Mouse (Mus musculus) heart, embryonic 16.5 days (tissue): Measurements from ENCODE around the gene Iba57. TPM values are rescaled to one million over a fixed set of nuclear protein-coding genes. Genes with fewer than 3 reads are reported as not detected.
A peak's percentile ranks its signal among the peaks of the same experiment; 100 is the strongest.

Experiments used
- ATAC-seq: fragments of 200-750 bp; cut with Nextera tagmentation; replicated peaks from 2 replicates; pipeline ENCODE4 v1.8.0; 2017; ENCODE audit warnings: moderate number of reproducible peaks; ENCODE audit not compliant: insufficient read depth, low FRiP score; ENCODE audit errors: extremely low read depth
- H3K27ac ChIP-seq: fragments of 300-500 bp; sonication (generic); 2 replicates; pipeline ENCODE4 v1.5.1; 2014; ENCODE audit warnings: mild to moderate bottlenecking, low read length, control low read depth, moderate library complexity
- H3K27me3 ChIP-seq: fragments of 300-500 bp; sonication (generic); 2 replicates; pipeline ENCODE4 v1.6.1; 2014; ENCODE audit warnings: low read length, mixed read lengths; ENCODE audit not compliant: control insufficient read depth, insufficient read depth
- H3K36me3 ChIP-seq: fragments of 300-500 bp; sonication (generic); 2 replicates; pipeline ENCODE4 v1.6.1; 2014; ENCODE audit not compliant: control insufficient read depth, insufficient read depth
- H3K4me1 ChIP-seq: fragments of 300-500 bp; sonication (generic); 2 replicates; pipeline ENCODE4 v1.6.1; 2014; ENCODE audit warnings: low read length, mixed read lengths; ENCODE audit not compliant: control insufficient read depth, insufficient read depth
- H3K4me2 ChIP-seq: fragments of 300-500 bp; sonication (generic); 2 replicates; pipeline ENCODE4 v1.6.1; 2014; ENCODE audit warnings: low read depth, mild to moderate bottlenecking, control low read depth, low read length
- H3K4me3 ChIP-seq: fragments of 300-500 bp; sonication (generic); 2 replicates; pipeline ENCODE4 v1.5.1; 2014; ENCODE audit warnings: mild to moderate bottlenecking, control low read depth, low read length
- H3K9ac ChIP-seq: fragments of 300-500 bp; sonication (generic); 2 replicates; pipeline ENCODE4 v1.6.1; 2014; ENCODE audit warnings: low read length, control low read depth
- H3K9me3 ChIP-seq: fragments of 300-500 bp; sonication (generic); replicated peaks from 2 replicates; pipeline ENCODE4 v1.6.1; 2016; ENCODE audit warnings: low read length; ENCODE audit not compliant: control insufficient read depth
- WGBS: fragments of 180-500 bp; shearing (Covaris S2); extraction: QIAGEN DNeasy Blood & Tissue Kit; methylation state at CpG from one replicate; pipeline ENCODE4 v1.1.7; 2014; 5-methylcytosine and 5-hydroxymethylcytosine counted together
- polyA plus RNA-seq: library from polyadenylated mRNA; unstranded; fragments of >200 nt; fragmentation: Nextera tagmentation; extraction: Ambion mirVana; gene quantifications from 2 replicates; pipeline ENCODE4 v1.2.1, GENCODE M21; 2015

Iba57 gene
- polyA plus RNA-seq, 1 experiment from 2014 or later: 9.5 TPM

DNA sequence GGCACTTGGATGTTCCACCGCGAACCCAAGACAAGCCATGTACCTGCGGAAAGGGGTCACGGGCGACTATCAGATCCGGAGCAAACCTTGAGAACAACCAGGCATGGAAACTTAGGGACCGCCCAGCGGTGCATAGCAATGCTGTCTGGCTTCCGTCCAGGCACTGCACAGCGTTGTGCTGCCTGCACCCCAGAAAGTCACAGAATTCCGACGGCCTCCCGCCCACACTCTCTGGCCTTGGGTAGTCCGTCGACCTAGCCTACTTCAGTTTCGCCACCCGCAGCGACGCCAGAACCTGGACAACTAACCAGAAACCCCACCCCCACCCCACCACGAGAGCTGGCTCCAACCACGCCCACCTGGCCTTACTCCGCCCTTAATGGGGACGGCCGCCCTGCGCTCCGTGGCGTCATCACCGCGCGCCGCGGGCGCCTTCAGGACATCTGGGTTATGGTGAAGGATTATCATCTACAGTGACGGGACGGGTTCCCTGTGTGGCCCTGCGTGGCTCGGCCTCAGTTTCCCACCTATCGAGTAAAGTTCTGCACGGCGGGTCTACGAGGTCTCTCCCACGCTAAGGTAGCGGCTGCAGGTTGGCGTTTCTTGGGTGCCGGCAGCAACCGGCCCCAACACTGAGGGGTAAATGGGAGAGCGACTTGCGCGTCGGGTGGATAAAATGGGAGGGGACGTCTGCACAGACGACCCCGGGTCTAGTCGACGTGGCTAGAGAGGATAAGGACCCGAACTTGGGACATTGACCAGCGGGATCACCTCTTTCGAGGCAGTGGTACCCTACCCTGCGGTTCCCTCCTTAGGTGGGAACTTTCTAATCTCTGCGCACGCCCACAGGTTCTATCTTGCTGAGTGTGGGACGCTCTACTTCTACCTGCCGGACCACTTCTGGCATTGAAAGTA is 38.8 kb upstream of the Iba57 start, which contains the start of gene Mrpl55:
Gene Mrpl55, plus strand, starts transcription at position 406 of the 915 bp plus-strand sequence.
- peak; percentile 90 for ATAC-seq
- H3K36me3 ChIP-seq: peaks cover 22% of the 10 kb centered on the region

DNA sequence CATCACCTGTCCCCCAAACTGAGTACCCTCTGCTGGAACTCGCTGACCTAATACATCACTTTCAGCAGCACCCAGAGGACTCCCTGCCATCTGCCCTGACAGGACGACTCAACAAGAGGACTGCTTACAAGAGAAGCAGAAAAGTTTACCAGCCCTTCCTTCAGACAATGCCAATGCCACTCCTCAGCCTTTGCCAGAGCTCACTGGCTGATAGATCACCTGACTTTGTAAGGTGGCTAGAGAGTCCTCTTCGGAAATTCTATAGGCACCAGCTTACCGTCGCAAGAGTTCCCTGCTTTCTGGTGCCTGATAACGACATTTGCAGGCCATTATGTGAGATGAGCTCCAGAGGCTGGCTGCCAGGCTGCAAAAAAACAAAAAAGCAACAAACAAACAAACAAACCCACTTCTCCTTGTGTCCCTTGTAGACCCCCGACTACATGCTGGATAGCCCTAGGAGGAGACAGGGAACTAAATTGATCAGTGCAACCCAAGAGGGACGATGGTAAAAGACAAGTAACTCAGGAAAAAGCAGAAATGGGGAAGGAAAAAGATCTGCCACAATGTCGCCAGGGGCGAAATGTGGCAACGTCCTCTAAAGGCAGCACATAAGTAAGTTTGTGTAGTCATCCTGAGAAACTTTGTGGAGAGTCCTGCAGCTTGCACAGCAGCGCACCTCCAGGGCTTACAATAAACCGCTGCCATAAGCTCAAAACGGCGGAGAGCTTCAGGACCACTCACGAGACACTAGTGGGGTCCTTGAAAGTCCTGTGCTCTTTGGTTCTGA is 37.9 kb upstream of the Iba57 start:
- Histone ChIP-seq H3K4me3 (peak overlapping the region; percentile 85), H3K27ac (peak overlapping the region; percentile 80), H3K9me3 (no peaks in the 10 kb centered on the region), H3K4me2 (peak overlapping the region; percentile 96), H3K36me3 (peaks cover 19% of the 10 kb centered on the region), H3K4me1 (peaks cover 11% of the 10 kb centered on the region), H3K27me3 (no peaks in the 10 kb centered on the region), H3K9ac (peak overlapping the region; percentile 92)
- WGBS: 26% methylated on average over 16 of the region's 16 CpGs
- no peak for ATAC-seq

More for the DNA sequence above, 38.8 kb upstream of the Iba57 start, which contains the start of gene Mrpl55:
- Histone ChIP-seq H3K27ac (peak within 1 kb of the TSS; percentile 80), H3K9me3 (no peaks in the 10 kb centered on the region), H3K9ac (peak within 1 kb of the TSS; percentile 92), H3K4me3 (peak within 1 kb of the TSS; percentile 85), H3K27me3 (no peaks in the 10 kb centered on the region), H3K4me1 (peaks cover 11% of the 10 kb centered on the region), H3K4me2 (peak within 1 kb of the TSS; percentile 96)
- under 1% methylated on average over 63 of the region's 63 CpGs for WGBS

DNA sequence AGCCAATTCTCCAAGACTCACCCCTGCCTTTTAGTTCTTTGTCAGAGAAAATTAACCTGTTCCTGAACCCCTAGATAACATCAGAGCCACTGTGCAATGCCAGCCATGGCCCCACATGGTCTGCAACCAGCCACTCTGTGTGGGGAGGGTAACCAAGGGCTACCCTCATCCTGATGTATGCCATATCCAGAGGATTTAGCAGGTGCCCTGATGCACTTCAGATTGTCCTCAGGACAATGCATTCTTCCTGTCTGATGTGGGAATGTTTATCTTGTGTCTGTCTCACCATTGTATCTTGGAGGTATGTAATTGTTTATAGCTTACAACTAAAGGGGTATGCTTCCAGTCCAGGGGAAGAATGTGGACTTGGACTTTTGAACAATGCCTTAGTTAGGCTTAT is 32.7 kb upstream of the Iba57 start:
- Histone ChIP-seq H3K9me3 (no peaks in the 10 kb centered on the region), H3K27me3 (no peaks in the 10 kb centered on the region), H3K4me2 (no peak overlapping the region), H3K36me3 (peaks cover 5% of the 10 kb centered on the region), H3K27ac (no peak overlapping the region), H3K4me1 (peaks cover 4% of the 10 kb centered on the region), H3K9ac (no peak overlapping the region), H3K4me3 (no peak overlapping the region)
- ATAC-seq: no peak

DNA sequence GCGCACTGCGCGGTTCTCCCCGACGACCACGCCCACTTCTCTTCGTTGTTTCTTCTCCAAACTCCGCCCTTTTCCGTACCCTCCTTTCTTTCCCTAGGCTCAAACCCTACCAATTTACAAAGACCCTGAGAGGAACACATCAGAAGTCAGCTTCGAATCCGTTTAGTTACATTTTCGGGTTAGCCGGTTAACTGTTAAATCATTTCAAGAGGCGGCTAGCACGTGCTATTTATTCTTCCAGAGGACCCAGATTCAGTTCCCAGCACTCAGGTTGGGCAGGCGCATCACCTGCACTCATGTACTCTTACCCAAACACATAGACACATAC is 28.5 kb upstream of the Iba57 start, which contains the start of gene Guk1:
Gene Guk1, minus strand, starts transcription at position 154 of the 328 bp plus-strand sequence.
- no peaks in the 10 kb centered on the region for H3K36me3 ChIP-seq
- H3K4me1 ChIP-seq: peaks cover 6% of the 10 kb centered on the region
- H3K4me3 ChIP-seq: peak within 1 kb of the TSS; percentile 70
- 4% methylated on average over 16 of the region's 16 CpGs for WGBS
- H3K27ac ChIP-seq: peak within 1 kb of the TSS; percentile 91
- H3K9me3 ChIP-seq: no peaks in the 10 kb centered on the region
- no peaks in the 10 kb centered on the region for H3K27me3 ChIP-seq
- 0 out of 2 replicates have a peak, but pooled peaks have one; percentile 2 for ATAC-seq
- H3K4me2 ChIP-seq: peak within 1 kb of the TSS; percentile 72
- H3K9ac ChIP-seq: peak within 1 kb of the TSS; percentile 71

DNA sequence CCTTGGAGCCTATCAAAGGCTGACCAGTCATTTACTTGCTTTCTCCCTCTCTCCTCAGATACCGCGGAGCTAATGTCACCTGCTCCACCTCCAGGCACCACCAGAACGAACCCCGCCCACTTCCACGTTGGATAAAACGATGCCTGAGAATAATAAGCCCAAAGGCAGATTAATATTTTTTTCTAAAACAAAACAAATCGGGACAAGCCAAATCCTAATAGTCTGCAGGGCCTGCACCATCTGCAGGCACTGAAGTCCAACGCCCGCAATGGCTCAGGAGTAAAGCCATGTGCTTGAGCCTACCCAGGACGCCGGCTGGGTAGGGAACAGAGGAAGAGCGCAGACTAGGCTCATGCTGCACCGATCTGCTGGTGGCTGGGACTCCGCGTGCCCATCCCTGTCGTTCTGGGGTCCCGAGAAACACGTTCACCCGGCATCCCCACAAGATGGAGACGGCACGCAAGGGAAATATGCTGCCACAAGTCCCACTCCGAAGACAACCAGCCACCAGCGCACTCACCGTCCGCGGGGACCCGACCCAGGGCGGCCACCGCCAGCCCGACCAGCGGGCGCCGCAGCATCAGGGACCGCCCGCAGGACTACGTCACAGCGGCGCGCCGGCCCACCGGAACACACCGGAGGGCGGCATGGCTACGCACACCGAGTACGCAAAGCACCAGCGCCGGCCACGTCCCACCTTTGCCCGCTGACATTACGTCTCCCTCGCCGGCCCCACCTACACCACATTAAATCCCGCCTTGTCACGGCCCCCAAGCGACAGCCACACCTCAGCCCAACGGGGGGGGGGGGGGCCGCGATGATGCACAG is 27.9 kb upstream of the Iba57 start:
- H3K4me3 ChIP-seq: peak overlapping the region; percentile 70
- H3K4me2 ChIP-seq: peak overlapping the region; percentile 72
- under 1% methylated on average over 57 of the region's 59 CpGs for WGBS
- peak overlapping the region; percentile 71 for H3K9ac ChIP-seq
- H3K27me3 ChIP-seq: no peaks in the 10 kb centered on the region
- H3K27ac ChIP-seq: peak overlapping the region; percentile 91
- no peaks in the 10 kb centered on the region for H3K9me3 ChIP-seq
- no peaks in the 10 kb centered on the region for H3K36me3 ChIP-seq
- peaks cover 6% of the 10 kb centered on the region for H3K4me1 ChIP-seq
- peak; percentile 96 for ATAC-seq

DNA sequence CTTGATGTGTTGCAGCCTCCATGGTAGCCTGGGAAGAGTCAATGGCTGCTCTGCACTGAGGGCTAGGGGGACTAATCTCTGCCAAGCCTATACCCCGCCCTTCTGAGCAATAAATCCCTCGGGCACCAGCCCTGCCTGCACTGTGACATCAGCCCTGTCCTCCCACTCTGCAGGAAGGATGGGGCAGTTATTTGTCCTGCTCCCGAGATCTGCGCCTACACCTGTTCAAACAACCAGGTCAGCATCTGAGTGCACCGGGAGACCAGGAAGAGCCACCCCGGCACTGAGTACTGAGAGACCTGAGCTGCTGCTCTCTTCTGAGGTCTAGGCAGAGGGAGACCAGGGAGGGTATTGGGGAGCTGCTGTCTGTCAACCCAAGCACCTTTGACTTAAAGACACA is 24.2 kb upstream of the Iba57 start:
- Histone ChIP-seq H3K4me3 (no peak overlapping the region), H3K9me3 (no peaks in the 10 kb centered on the region), H3K27me3 (no peaks in the 10 kb centered on the region), H3K4me1 (peaks cover 18% of the 10 kb centered on the region), H3K9ac (no peak overlapping the region), H3K4me2 (no peak overlapping the region), H3K36me3 (peaks cover 14% of the 10 kb centered on the region), H3K27ac (no peak overlapping the region)
- 75% methylated on average over 6 of the region's 6 CpGs for WGBS
- ATAC-seq: no peak

DNA sequence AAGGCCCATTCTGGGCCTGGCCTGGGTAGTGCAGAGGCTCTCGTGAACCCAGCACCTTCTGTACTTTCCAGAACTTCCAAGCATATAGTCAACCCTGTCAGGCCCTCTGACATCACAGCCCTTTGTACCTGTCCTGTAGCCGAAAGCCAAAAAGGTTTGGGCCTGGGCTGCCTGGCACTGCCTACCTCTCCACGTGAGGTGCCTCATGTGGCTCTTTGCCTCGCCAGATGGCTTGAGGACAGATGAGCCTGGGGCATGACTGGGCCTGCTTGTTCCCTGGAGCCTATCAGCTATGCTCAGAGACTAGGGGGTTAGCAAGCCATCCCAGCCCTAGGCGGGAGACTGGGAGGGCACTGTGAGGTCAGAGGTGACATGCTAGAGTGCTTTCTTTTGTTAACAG is 22.0 kb upstream of the Iba57 start:
- H3K9ac ChIP-seq: no peak overlapping the region
- no peaks in the 10 kb centered on the region for H3K9me3 ChIP-seq
- 88% methylated on average over 5 of the region's 5 CpGs for WGBS
- H3K4me2 ChIP-seq: no peak overlapping the region
- ATAC-seq: no peak
- H3K36me3 ChIP-seq: peaks cover 14% of the 10 kb centered on the region
- no peaks in the 10 kb centered on the region for H3K27me3 ChIP-seq
- H3K4me1 ChIP-seq: peaks cover 13% of the 10 kb centered on the region
- H3K4me3 ChIP-seq: no peak overlapping the region
- H3K27ac ChIP-seq: no peak overlapping the region

DNA sequence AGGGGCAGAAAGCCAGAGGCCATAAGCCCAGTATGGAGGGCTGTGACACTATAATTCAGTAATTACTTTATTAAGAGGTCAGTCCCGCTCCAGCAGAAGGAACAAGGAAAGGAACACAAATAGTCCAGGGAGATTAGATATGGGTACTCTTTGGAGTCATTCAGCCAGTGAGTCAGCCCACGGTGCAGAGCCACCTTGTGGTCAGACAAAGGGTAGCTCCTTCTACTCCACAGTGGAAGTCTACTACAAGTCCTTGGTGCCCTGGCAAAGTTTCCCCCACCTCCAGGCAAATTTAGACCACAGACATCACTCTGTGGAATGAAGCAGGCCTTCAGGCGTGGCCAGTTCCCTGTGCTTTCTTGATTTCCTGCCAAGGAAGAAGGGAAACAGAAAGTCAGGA is 20.3 kb upstream of the Iba57 start:
- WGBS: 13% methylated on average over 3 of the region's 3 CpGs
- peak overlapping the region; percentile 31; the same call in 1 of the 2 replicates for H3K4me2 ChIP-seq
- H3K4me1 ChIP-seq: peaks cover 20% of the 10 kb centered on the region
- no peak overlapping the region for H3K4me3 ChIP-seq
- H3K27me3 ChIP-seq: no peaks in the 10 kb centered on the region
- H3K9me3 ChIP-seq: no peaks in the 10 kb centered on the region
- peaks cover 14% of the 10 kb centered on the region for H3K36me3 ChIP-seq
- peak; percentile 71 for ATAC-seq
- H3K9ac ChIP-seq: peak overlapping the region; percentile 26
- H3K27ac ChIP-seq: peak overlapping the region; percentile 81
